Mouse (Mus musculus): ENCODE data around the gene Rtn4rl1. TPM values are rescaled to one million over a fixed set of nuclear protein-coding genes. Genes with fewer than 3 reads are reported as not detected.

The Rtn4rl1 gene
- polyA plus RNA-seq, 1 experiment from 2014 or later: 2.1 TPM

GRCm38 (mm10) chr11:75220517-75221145 lies 27.0 kb downstream of the Rtn4rl1 start:
- no peak overlapping the region for H3K4me3 ChIP-seq (ENCODE audit: low read depth, low read length)
- ATAC-seq (ENCODE audit: low FRiP score, low TSS enrichment): no peak
- no peak overlapping the region for H3K9ac ChIP-seq (ENCODE audit: low read length)
- no peaks in the 10 kb centered on the region for H3K36me3 ChIP-seq (ENCODE audit: control insufficient read depth, insufficient read depth, low read length)
- no peaks in the 10 kb centered on the region for H3K27me3 ChIP-seq (ENCODE audit: control insufficient read depth, insufficient read depth, low read length)
- H3K4me1 ChIP-seq (replicated peaks; ENCODE audit: control insufficient read depth, insufficient read depth): no peaks in the 10 kb centered on the region; the same call in 1 of the 2 replicates
- TF ChIP-seq EP300 (optimal IDR thresholded peaks at IDR 0.05) (no peak), CTCF (IDR thresholded peaks at IDR 0.05; ENCODE audit: low read depth) (no peak)
- 39% methylated on average over 4 of the region's 6 CpGs for WGBS
- H3K9me3 ChIP-seq (ENCODE audit: control insufficient read depth, low read length): no peaks in the 10 kb centered on the region
- H3K4me2 ChIP-seq (replicated peaks; ENCODE audit: low read depth): no peak overlapping the region
- DNase-seq (ENCODE audit: low spot score): no peak
- no peak overlapping the region for H3K27ac ChIP-seq (replicated peaks)

GRCm38 (mm10) chr11:75224062-75224461 lies 30.5 kb downstream of the Rtn4rl1 start:
- DNase-seq (ENCODE audit: low spot score) (no peak), ATAC-seq (ENCODE audit: low FRiP score, low TSS enrichment) (no peak)
- Histone ChIP-seq H3K4me1 (replicated peaks; ENCODE audit: control insufficient read depth, insufficient read depth) (no peaks in the 10 kb centered on the region; the same call in 1 of the 2 replicates), H3K36me3 (ENCODE audit: control insufficient read depth, insufficient read depth, low read length) (no peaks in the 10 kb centered on the region), H3K9ac (ENCODE audit: low read length) (no peak overlapping the region), H3K4me2 (replicated peaks; ENCODE audit: low read depth) (no peak overlapping the region), H3K27ac (replicated peaks) (no peak overlapping the region), H3K9me3 (ENCODE audit: control insufficient read depth, low read length) (no peaks in the 10 kb centered on the region), H3K4me3 (ENCODE audit: low read depth, low read length) (no peak overlapping the region), H3K27me3 (ENCODE audit: control insufficient read depth, insufficient read depth, low read length) (no peaks in the 10 kb centered on the region)
- 86% methylated on average over 12 of the region's 12 CpGs for WGBS
- TF ChIP-seq EP300 (optimal IDR thresholded peaks at IDR 0.05) (no peak), CTCF (IDR thresholded peaks at IDR 0.05; ENCODE audit: low read depth) (no peak)

- 83% methylated on average over 4 of the region's 4 CpGs for WGBS
- H3K9me3 ChIP-seq (ENCODE audit: control insufficient read depth, low read length): no peaks in the 10 kb centered on the region
- DNase-seq (ENCODE audit: low spot score): no peak
- no peak overlapping the region for H3K9ac ChIP-seq (ENCODE audit: low read length)
- H3K27ac ChIP-seq (replicated peaks): no peak overlapping the region
- H3K4me1 ChIP-seq (replicated peaks; ENCODE audit: control insufficient read depth, insufficient read depth): no peaks in the 10 kb centered on the region; the same call in 1 of the 2 replicates
- H3K4me3 ChIP-seq (ENCODE audit: low read depth, low read length): no peak overlapping the region
- no peaks in the 10 kb centered on the region for H3K36me3 ChIP-seq (ENCODE audit: control insufficient read depth, insufficient read depth, low read length)
- ATAC-seq (ENCODE audit: low FRiP score, low TSS enrichment): no peak
- no peaks in the 10 kb centered on the region for H3K27me3 ChIP-seq (ENCODE audit: control insufficient read depth, insufficient read depth, low read length)
- no peak for TF ChIP-seq CTCF (IDR thresholded peaks at IDR 0.05; ENCODE audit: low read depth)
- TF ChIP-seq EP300 (optimal IDR thresholded peaks at IDR 0.05): no peak
- H3K4me2 ChIP-seq (replicated peaks; ENCODE audit: low read depth): no peak overlapping the region
Measured at GRCm38 (mm10) chr11:75224835-75225234, 31.3 kb downstream of the Rtn4rl1 start.

- Histone ChIP-seq H3K4me2 (replicated peaks; ENCODE audit: low read depth) (no peak overlapping the region), H3K27me3 (ENCODE audit: control insufficient read depth, insufficient read depth, low read length) (no peaks in the 10 kb centered on the region), H3K9me3 (ENCODE audit: control insufficient read depth, low read length) (no peaks in the 10 kb centered on the region), H3K9ac (ENCODE audit: low read length) (no peak overlapping the region), H3K36me3 (ENCODE audit: control insufficient read depth, insufficient read depth, low read length) (no peaks in the 10 kb centered on the region), H3K4me3 (ENCODE audit: low read depth, low read length) (no peak overlapping the region), H3K4me1 (replicated peaks; ENCODE audit: control insufficient read depth, insufficient read depth) (no peaks in the 10 kb centered on the region), H3K27ac (replicated peaks) (no peak overlapping the region)
- DNase-seq (ENCODE audit: low spot score) (no peak), ATAC-seq (ENCODE audit: low FRiP score, low TSS enrichment) (no peak)
- TF ChIP-seq EP300 (optimal IDR thresholded peaks at IDR 0.05): no peak
- TF ChIP-seq CTCF (IDR thresholded peaks at IDR 0.05; ENCODE audit: low read depth): no peak
- 65% methylated on average over 3 of the region's 3 CpGs for WGBS
Measured at GRCm38 (mm10) chr11:75227632-75228031, 34.0 kb downstream of the Rtn4rl1 start.

GRCm38 (mm10) chr11:75229289-75229688 lies 35.7 kb downstream of the Rtn4rl1 start:
- no peak for TF ChIP-seq EP300 (optimal IDR thresholded peaks at IDR 0.05)
- TF ChIP-seq CTCF (IDR thresholded peaks at IDR 0.05; ENCODE audit: low read depth): no peak
- Histone ChIP-seq H3K27ac (replicated peaks) (no peak overlapping the region), H3K4me1 (replicated peaks; ENCODE audit: control insufficient read depth, insufficient read depth) (no peaks in the 10 kb centered on the region), H3K4me3 (ENCODE audit: low read depth, low read length) (no peak overlapping the region), H3K27me3 (ENCODE audit: control insufficient read depth, insufficient read depth, low read length) (no peaks in the 10 kb centered on the region), H3K9ac (ENCODE audit: low read length) (no peak overlapping the region), H3K9me3 (ENCODE audit: control insufficient read depth, low read length) (no peaks in the 10 kb centered on the region), H3K36me3 (ENCODE audit: control insufficient read depth, insufficient read depth, low read length) (no peaks in the 10 kb centered on the region), H3K4me2 (replicated peaks; ENCODE audit: low read depth) (no peak overlapping the region)
- no peak for ATAC-seq (ENCODE audit: low FRiP score, low TSS enrichment)
- no peak for DNase-seq (ENCODE audit: low spot score)
- 60% methylated on average over 6 of the region's 6 CpGs for WGBS

- Histone ChIP-seq H3K4me2 (replicated peaks; ENCODE audit: low read depth) (no peak overlapping the region), H3K9me3 (ENCODE audit: control insufficient read depth, low read length) (no peaks in the 10 kb centered on the region), H3K9ac (ENCODE audit: low read length) (no peak overlapping the region), H3K27me3 (ENCODE audit: control insufficient read depth, insufficient read depth, low read length) (no peaks in the 10 kb centered on the region), H3K4me3 (ENCODE audit: low read depth, low read length) (no peak overlapping the region), H3K36me3 (ENCODE audit: control insufficient read depth, insufficient read depth, low read length) (no peaks in the 10 kb centered on the region), H3K4me1 (replicated peaks; ENCODE audit: control insufficient read depth, insufficient read depth) (no peaks in the 10 kb centered on the region), H3K27ac (replicated peaks) (no peak overlapping the region)
- no peak for DNase-seq (ENCODE audit: low spot score)
- TF ChIP-seq EP300 (optimal IDR thresholded peaks at IDR 0.05) (no peak), CTCF (IDR thresholded peaks at IDR 0.05; ENCODE audit: low read depth) (no peak)
- no peak for ATAC-seq (ENCODE audit: low FRiP score, low TSS enrichment)
- WGBS: 96% methylated on average over 6 of the region's 6 CpGs
Measured at GRCm38 (mm10) chr11:75230272-75230760, 36.7 kb downstream of the Rtn4rl1 start.

Measured in stomach, postnatal 0 days (tissue).